Mouse (Mus musculus) forebrain, postnatal 0 days (tissue): ENCODE results near the gene Wdfy3. TPM values are rescaled to one million over a fixed set of nuclear protein-coding genes. Genes with fewer than 3 reads are reported as not detected.

Experiments used
- ATAC-seq: fragments of 200-750 bp; cut with Nextera tagmentation; 2 replicates; pipeline ENCODE4 v1.8.0; 2017; ENCODE audit warnings: mild to moderate bottlenecking, moderate library complexity
- DNase-seq: peaks from one replicate; pipeline ENCODE4 v3.0.0-alpha.2; 2015
- H3K27ac ChIP-seq: fragments of 300-500 bp; sonication (generic); 2 replicates; pipeline ENCODE4 v1.5.1; 2014; ENCODE audit warnings: low read depth, mild to moderate bottlenecking, antibody characterized with exemption, low read length, moderate library complexity, mixed read lengths
- H3K27me3 ChIP-seq: fragments of 300-500 bp; sonication (generic); 2 replicates; pipeline ENCODE4 v1.6.1; 2014; ENCODE audit warnings: mild to moderate bottlenecking, low read length, mixed read lengths; ENCODE audit not compliant: insufficient read depth
- H3K36me3 ChIP-seq: fragments of 300-500 bp; sonication (generic); 2 replicates; pipeline ENCODE4 v1.6.1; 2014; ENCODE audit warnings: mild to moderate bottlenecking, moderate library complexity; ENCODE audit not compliant: insufficient read depth
- H3K4me1 ChIP-seq: fragments of 300-500 bp; sonication (generic); 2 replicates; pipeline ENCODE4 v1.6.1; 2014; ENCODE audit warnings: antibody characterized with exemption; ENCODE audit not compliant: insufficient read depth
- H3K4me2 ChIP-seq: fragments of 300-500 bp; sonication (generic); 2 replicates; pipeline ENCODE4 v1.6.1; 2014; ENCODE audit warnings: low read depth, mild to moderate bottlenecking, moderate library complexity
- H3K4me3 ChIP-seq: fragments of 300-500 bp; sonication (generic); 2 replicates; pipeline ENCODE4 v1.5.1; 2014; ENCODE audit warnings: low read depth, low read length, mixed read lengths
- H3K9ac ChIP-seq: fragments of 300-500 bp; sonication (generic); 2 replicates; pipeline ENCODE4 v1.6.1; 2014; ENCODE audit warnings: mild to moderate bottlenecking
- H3K9me3 ChIP-seq: fragments of 300-500 bp; sonication (generic); 2 replicates; pipeline ENCODE4 v1.6.1; 2016; ENCODE audit warnings: low read length
- CTCF ChIP-seq: sonication (generic); IDR thresholded peaks from 2 replicates; pipeline ENCODE4 v1.5.1; 2016; ENCODE audit warnings: antibody characterized with exemption, control low read depth, low read depth
- WGBS: fragments of 180-500 bp; shearing (Covaris S2); extraction: QIAGEN DNeasy Blood & Tissue Kit; methylation state at CpG from one replicate; pipeline ENCODE4 v1.1.7; 2014; 5-methylcytosine and 5-hydroxymethylcytosine counted together
- polyA plus RNA-seq: library from polyadenylated mRNA; unstranded; fragments of >200 nt; fragmentation: Nextera tagmentation; extraction: Ambion mirVana; gene quantifications from 2 replicates; pipeline ENCODE4 v1.2.1, GENCODE M21; 2015
- total RNA-seq: library from RNA; depleted of rRNA; stranded (reverse); fragments of >200 nt; gene quantifications from 2 replicates; pipeline ENCODE4 v1.2.3, GENCODE M21; 2014

Wdfy3 gene
- total and polyA plus RNA-seq, 2 experiments from 2014 or later: 15.4 to 68.8 TPM

GRCm38 (mm10) chr5:101811296-101812169 is 258.2 kb downstream of the Wdfy3 start:
- ATAC-seq (no peak), DNase-seq (no peak)
- Histone ChIP-seq H3K4me1 (no peaks in the 10 kb centered on the region), H3K27ac (no peak overlapping the region), H3K27me3 (no peaks in the 10 kb centered on the region), H3K36me3 (no peaks in the 10 kb centered on the region), H3K9ac (no peak overlapping the region), H3K9me3 (no peaks in the 10 kb centered on the region), H3K4me3 (no peak overlapping the region), H3K4me2 (no peak overlapping the region)
- TF ChIP-seq CTCF: no peak
- WGBS: 91% methylated on average over 6 of the region's 6 CpGs

GRCm38 (mm10) chr5:101802358-101803022 is 267.2 kb downstream of the Wdfy3 start:
- Histone ChIP-seq H3K9ac (no peak overlapping the region), H3K4me3 (no peak overlapping the region), H3K36me3 (no peaks in the 10 kb centered on the region), H3K4me2 (no peak overlapping the region), H3K4me1 (no peaks in the 10 kb centered on the region), H3K9me3 (no peaks in the 10 kb centered on the region), H3K27ac (no peak overlapping the region), H3K27me3 (no peaks in the 10 kb centered on the region)
- WGBS: 80% methylated on average over 9 of the region's 9 CpGs
- DNase-seq (no peak), ATAC-seq (no peak)
- no peak for TF ChIP-seq CTCF

- Histone ChIP-seq H3K27me3 (no peaks in the 10 kb centered on the region), H3K27ac (no peak overlapping the region), H3K9me3 (no peaks in the 10 kb centered on the region), H3K9ac (no peak overlapping the region), H3K4me3 (no peak overlapping the region), H3K36me3 (no peaks in the 10 kb centered on the region), H3K4me2 (no peak overlapping the region), H3K4me1 (no peaks in the 10 kb centered on the region)
- ATAC-seq: no peak
- no peak for TF ChIP-seq CTCF
- no peak for DNase-seq
- 71% methylated on average over 2 of the region's 2 CpGs for WGBS
Measured at GRCm38 (mm10) chr5:101801891-101802290, 267.8 kb downstream of the Wdfy3 start.

- Histone ChIP-seq H3K27me3 (no peaks in the 10 kb centered on the region), H3K4me1 (no peaks in the 10 kb centered on the region), H3K9ac (no peak overlapping the region), H3K4me3 (no peak overlapping the region), H3K4me2 (no peak overlapping the region), H3K27ac (no peak overlapping the region), H3K36me3 (no peaks in the 10 kb centered on the region), H3K9me3 (no peaks in the 10 kb centered on the region)
- no peak for TF ChIP-seq CTCF
- DNase-seq (no peak), ATAC-seq (no peak)
- 79% methylated on average over 4 of the region's 4 CpGs for WGBS
Measured at GRCm38 (mm10) chr5:101792665-101793064, 277.1 kb downstream of the Wdfy3 start.

- DNase-seq: no peak
- H3K9ac ChIP-seq: no peak overlapping the region
- no peak for TF ChIP-seq CTCF
- H3K36me3 ChIP-seq: no peaks in the 10 kb centered on the region
- 51% methylated on average over 5 of the region's 5 CpGs for WGBS
- ATAC-seq: no peak
- no peaks in the 10 kb centered on the region for H3K4me1 ChIP-seq
- H3K4me3 ChIP-seq: no peak overlapping the region
- no peaks in the 10 kb centered on the region for H3K9me3 ChIP-seq
- H3K4me2 ChIP-seq: no peak overlapping the region
- H3K27me3 ChIP-seq: no peaks in the 10 kb centered on the region
- H3K27ac ChIP-seq: no peak overlapping the region
Measured at GRCm38 (mm10) chr5:101790560-101790959, 279.2 kb downstream of the Wdfy3 start.

GRCm38 (mm10) chr5:101789770-101790169 is 280.0 kb downstream of the Wdfy3 start:
- DNase-seq: no peak
- no peaks in the 10 kb centered on the region for H3K36me3 ChIP-seq
- H3K9ac ChIP-seq: no peak overlapping the region
- H3K9me3 ChIP-seq: no peaks in the 10 kb centered on the region
- no peaks in the 10 kb centered on the region for H3K4me1 ChIP-seq
- TF ChIP-seq CTCF: no peak
- no peak for ATAC-seq
- H3K4me2 ChIP-seq: no peak overlapping the region
- no peaks in the 10 kb centered on the region for H3K27me3 ChIP-seq
- no peak overlapping the region for H3K4me3 ChIP-seq
- no peak overlapping the region for H3K27ac ChIP-seq

- Histone ChIP-seq H3K4me3 (no peak overlapping the region), H3K36me3 (no peaks in the 10 kb centered on the region), H3K27ac (no peak overlapping the region), H3K9ac (no peak overlapping the region), H3K4me1 (no peaks in the 10 kb centered on the region), H3K9me3 (no peaks in the 10 kb centered on the region), H3K27me3 (no peaks in the 10 kb centered on the region), H3K4me2 (no peak overlapping the region)
- no peak for TF ChIP-seq CTCF
- no peak for DNase-seq
- WGBS: 57% methylated on average over 4 of the region's 4 CpGs
- no peak for ATAC-seq
Measured at GRCm38 (mm10) chr5:101785921-101786614, 283.7 kb downstream of the Wdfy3 start.
